ENCODE assay signal across 14 mouse cellular contexts in genomic region chr17:5936276-5936675, GRCm38 (mm10). TPM values are rescaled to one million over a fixed set of nuclear protein-coding genes. Genes with fewer than 3 reads are reported as not detected.
DNase-seq lines count a peak whose midpoint lies in the region; ATAC-seq and TF ChIP-seq lines count a peak whose summit lies in the region.
"Had no signal": no experiment of that assay in that cellular context is flagged by ENCODE, and none has a peak within 500 bp of the region (broad histone marks: within the 10 kb centered on the region; RNA-seq: fewer than 3 reads in every experiment).

No protein-coding gene starts in this region.

- no peak overlapping the region for H3K4me2 ChIP-seq in liver, postnatal 0 days (ENCODE audit: low read depth, low read length)
- no peak overlapping the region for H3K4me2 ChIP-seq in liver, embryonic 12.5 days
- H3K4me2 ChIP-seq: heart, embryonic 15.5 days; intestine, embryonic 15.5 days; neural tube, embryonic 13.5 days had no signal

- TF ChIP-seq EP300 in liver, postnatal 0 days (IDR thresholded peaks at IDR 0.05; ENCODE audit: low read depth) = no peak

- 0 out of 2 replicates have a peak, but pooled peaks cover 1% of the 10 kb centered on the region for H3K36me3 ChIP-seq in liver, postnatal 0 days (replicated peaks; ENCODE audit: insufficient read depth, low read length)
- peaks cover 9% of the 10 kb centered on the region for H3K36me3 ChIP-seq in liver, embryonic 12.5 days
- H3K36me3 ChIP-seq in small intestine, adult 2 months (ENCODE audit: control insufficient read depth, insufficient read depth, low read length) = peaks cover 3% of the 10 kb centered on the region; the same call in 1 of the 2 replicates
- H3K36me3 ChIP-seq: heart, embryonic 15.5 days; neural tube, embryonic 13.5 days had no signal

- no peak for TF ChIP-seq POLR2A in small intestine, adult 2 months (IDR thresholded peaks at IDR 0.05; ENCODE audit: low read depth, low read length)

- WGBS in liver, postnatal 0 days (ENCODE audit: insufficient replicate concordance) = 68% methylated on average over 14 of the region's 14 CpGs
- WGBS in liver, embryonic 12.5 days (ENCODE audit: insufficient replicate concordance) = 73% methylated on average over 14 of the region's 14 CpGs
- 76% methylated on average over 14 of the region's 14 CpGs for WGBS in small intestine, adult 2 months

- peaks cover 12% of the 10 kb centered on the region for H3K4me1 ChIP-seq in liver, postnatal 0 days (ENCODE audit: insufficient read depth)
- peaks cover 21% of the 10 kb centered on the region for H3K4me1 ChIP-seq in liver, embryonic 12.5 days
- peaks cover 9% of the 10 kb centered on the region for H3K4me1 ChIP-seq in brown adipose tissue, adult 24 weeks (ENCODE audit: control insufficient read depth, insufficient read depth, insufficient read length, low read length)
- H3K4me1 ChIP-seq in small intestine, adult 2 months (ENCODE audit: control insufficient read depth, insufficient read depth, insufficient read length, low read length) = peaks cover 12% of the 10 kb centered on the region

- 0 out of 2 replicates have a peak, but pooled peaks cover 3% of the 10 kb centered on the region for H3K27me3 ChIP-seq in liver, postnatal 0 days (ENCODE audit: insufficient read depth, low read length)
- peaks cover 45% of the 10 kb centered on the region for H3K27me3 ChIP-seq in liver, embryonic 12.5 days (replicated peaks)
- no peaks in the 10 kb centered on the region for H3K27me3 ChIP-seq in small intestine, adult 2 months (ENCODE audit: control insufficient read depth, insufficient read depth, low read length)
- H3K27me3 ChIP-seq: intestine, embryonic 15.5 days had no signal

- DNase-seq in liver, postnatal 0 days = no peak
- DNase-seq in lung, postnatal 10 days = peak; percentile 48
- DNase-seq in embryo, embryonic 11 days = no peak
- DNase-seq in urinary bladder, adult 18-20 months (ENCODE audit: low spot score in 2 of 2) = no peak
- DNase-seq: cerebellum, postnatal 14 days; liver; right cerebral cortex, postnatal 4 days had no signal

- peak overlapping the region; percentile 79; the same call in 1 of the 2 replicates for H3K27ac ChIP-seq in liver, postnatal 0 days (ENCODE audit: low read depth)
- H3K27ac ChIP-seq in liver, embryonic 12.5 days = no peak overlapping the region
- H3K27ac ChIP-seq in brown adipose tissue, adult 24 weeks (replicated peaks; ENCODE audit: low read depth, low read length) = peak overlapping the region; percentile 82
- peak overlapping the region; percentile 25; the same call in 1 of the 2 replicates for H3K27ac ChIP-seq in small intestine, adult 2 months (ENCODE audit: insufficient read depth, low read depth, low read length)
- H3K27ac ChIP-seq: heart, embryonic 15.5 days; neural tube, embryonic 13.5 days had no signal

- no peak for ATAC-seq in liver, postnatal 0 days
- no peak for ATAC-seq in liver, embryonic 12.5 days
- ATAC-seq: intestine, embryonic 15.5 days had no signal

- no peak overlapping the region for H3K4me3 ChIP-seq in liver, postnatal 0 days (ENCODE audit: low read depth, low read length)
- H3K4me3 ChIP-seq in liver, embryonic 12.5 days = no peak overlapping the region
- no peak overlapping the region for H3K4me3 ChIP-seq in brown adipose tissue, adult 24 weeks (ENCODE audit: insufficient read depth, low read depth, low read length)
- no peak overlapping the region for H3K4me3 ChIP-seq in small intestine, adult 2 months (ENCODE audit: low read depth, low read length)
- H3K4me3 ChIP-seq: heart, embryonic 15.5 days; intestine, embryonic 15.5 days; neural tube, embryonic 13.5 days had no signal

- TF ChIP-seq CTCF in liver, postnatal 0 days (IDR thresholded peaks at IDR 0.05; ENCODE audit: low read depth) = no peak
- no peak for TF ChIP-seq CTCF in small intestine, adult 2 months (IDR thresholded peaks at IDR 0.05; ENCODE audit: extremely low read depth, insufficient read length, insufficient replicate concordance, low read depth, low read length)

- no peaks in the 10 kb centered on the region for H3K9me3 ChIP-seq in liver, postnatal 0 days (ENCODE audit: low read length)
- H3K9me3 ChIP-seq in liver, embryonic 12.5 days (replicated peaks) = no peaks in the 10 kb centered on the region
- H3K9me3 ChIP-seq: G1E; heart, embryonic 15.5 days; intestine, embryonic 15.5 days; neural tube, embryonic 13.5 days had no signal

- no peak overlapping the region for H3K9ac ChIP-seq in liver, postnatal 0 days (replicated peaks)
- H3K9ac ChIP-seq in liver, embryonic 12.5 days = no peak overlapping the region
- H3K9ac ChIP-seq: heart, embryonic 15.5 days; intestine, embryonic 15.5 days; neural tube, embryonic 13.5 days had no signal

RNA-seq across cellular contexts. Expression of gene Synj2, which starts 4.8 kb away (rescaled TPM):
- 0.62 TPM in 2 replicates for polyA plus RNA-seq in liver, postnatal 0 days (2015; fragmentation: Nextera tagmentation; extraction: Ambion mirVana)
- 1.6 and 1.8 TPM in 2 replicates for polyA plus RNA-seq in liver, embryonic 12.5 days (2016; fragmentation: Nextera tagmentation; extraction: Ambion mirVana)
- polyA plus RNA-seq in brown adipose tissue, adult 24 weeks (2012; ENCODE audit: insufficient read depth, insufficient read length, missing spikeins) = 5.0 and 8.3 TPM in 2 replicates
- polyA plus RNA-seq in small intestine, adult 2 months (2012; rRNA removed) = 2.0 and 3.1 TPM in 2 replicates
